Mouse (Mus musculus) kidney, adult 18-20 months (tissue): Measurements from ENCODE around the gene Rab13.

Experiments used
- DNase-seq: peaks from one replicate; pipeline ENCODE4 v3.0.0; 2021

The Rab13 gene

DNA sequence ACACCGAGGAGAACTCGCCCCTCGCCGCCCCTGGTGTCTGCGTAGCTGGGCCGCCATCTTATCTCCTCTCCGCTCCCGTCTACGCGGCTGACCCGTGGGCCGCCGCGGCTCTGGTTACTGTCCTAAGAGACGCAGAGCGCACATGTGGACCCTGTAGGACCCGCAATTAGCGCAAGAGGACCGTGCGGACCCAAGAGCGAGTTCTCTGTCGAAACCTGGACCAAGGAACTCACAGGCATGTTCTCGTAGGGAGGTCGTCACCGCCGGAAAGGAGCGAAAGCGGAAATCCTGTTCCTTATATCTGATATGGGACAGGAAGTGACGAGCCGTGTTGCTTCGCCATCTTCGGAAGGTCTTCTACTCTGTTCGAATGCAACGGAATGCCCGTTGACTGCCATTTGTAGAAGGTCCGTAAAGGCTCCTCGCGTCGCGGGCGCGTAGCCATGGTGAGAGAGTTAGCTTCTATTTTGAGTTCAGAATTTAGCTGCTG is at the start of gene Rab13, which contains the start of gene Rps27:
Rab13 (plus strand) TSS at position 319 of the 490 bp plus-strand sequence.
Rps27 (minus strand) TSS at position 275 of the 490 bp plus-strand sequence.
- DNase-seq = peak; percentile 94

DNA sequence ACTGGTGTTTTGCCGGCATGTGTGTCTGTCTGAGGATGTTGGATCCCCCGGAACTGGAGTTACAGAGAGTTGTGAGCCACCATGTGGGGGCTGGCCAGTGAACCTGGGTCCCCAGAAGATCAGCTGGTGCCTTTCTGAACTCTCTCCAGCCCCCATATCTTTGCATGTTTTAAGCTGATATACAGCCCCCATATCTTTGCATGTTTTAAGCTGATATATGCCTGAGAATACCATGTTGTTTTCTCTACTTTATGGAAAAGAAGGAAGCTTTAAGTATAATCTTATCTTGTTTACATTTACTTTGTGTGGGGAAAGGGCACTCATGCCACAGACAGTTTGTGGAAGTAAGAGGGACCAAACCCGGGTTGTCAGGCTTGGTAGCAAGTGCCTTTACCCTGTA is 33.9 kb upstream of the Rab13 start:
- no peak for DNase-seq

DNA sequence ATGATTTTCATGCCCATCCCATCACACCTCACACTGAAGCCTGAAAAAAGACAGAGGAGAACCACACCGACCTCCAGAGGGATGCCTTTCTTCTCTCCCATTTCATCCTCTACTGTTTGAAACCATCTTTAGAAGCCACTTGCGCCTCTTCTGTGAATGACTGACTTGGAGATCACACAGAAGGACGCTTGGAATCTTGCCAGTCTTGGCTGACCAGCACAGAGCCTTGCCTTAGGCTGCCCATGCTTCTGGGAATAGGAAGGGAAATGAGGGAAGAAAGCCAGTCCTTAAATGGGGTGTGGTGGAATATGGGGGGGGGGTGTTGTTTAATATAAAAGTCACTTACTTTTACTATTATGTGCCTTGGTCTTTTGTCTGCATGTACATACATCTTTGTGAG is 29.9 kb upstream of the Rab13 start:
- no peak for DNase-seq

DNA sequence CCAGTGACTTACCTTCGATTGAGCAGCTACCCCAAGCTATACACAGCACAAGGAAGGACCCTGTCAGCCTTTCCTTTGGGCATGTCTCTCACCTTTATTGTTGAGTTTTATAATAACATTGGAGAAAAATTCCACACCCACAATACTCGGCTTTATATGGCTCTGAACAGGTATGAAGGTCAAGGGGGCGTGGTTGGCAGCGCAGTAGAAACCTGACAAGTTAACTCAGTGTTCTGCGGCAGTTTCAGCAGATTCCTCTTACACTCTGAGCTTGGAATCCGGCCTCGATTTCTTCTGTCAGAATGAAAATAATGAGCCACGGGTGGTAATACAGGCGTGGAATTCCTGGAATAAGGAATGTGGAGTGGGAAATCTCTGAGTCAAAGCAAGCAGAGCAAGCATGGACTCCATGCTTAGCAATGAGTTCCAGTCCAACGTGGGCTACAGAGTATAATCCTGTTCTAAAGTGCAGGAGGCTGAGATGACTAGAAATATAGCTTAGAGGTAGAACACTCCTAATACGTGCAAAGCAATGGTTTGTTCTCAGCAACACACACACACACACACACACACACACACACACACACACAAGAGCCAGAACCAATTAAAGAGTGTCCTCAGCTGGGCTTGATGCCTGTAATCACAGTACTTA is 22.5 kb upstream of the Rab13 start:
- DNase-seq = no peak

DNA sequence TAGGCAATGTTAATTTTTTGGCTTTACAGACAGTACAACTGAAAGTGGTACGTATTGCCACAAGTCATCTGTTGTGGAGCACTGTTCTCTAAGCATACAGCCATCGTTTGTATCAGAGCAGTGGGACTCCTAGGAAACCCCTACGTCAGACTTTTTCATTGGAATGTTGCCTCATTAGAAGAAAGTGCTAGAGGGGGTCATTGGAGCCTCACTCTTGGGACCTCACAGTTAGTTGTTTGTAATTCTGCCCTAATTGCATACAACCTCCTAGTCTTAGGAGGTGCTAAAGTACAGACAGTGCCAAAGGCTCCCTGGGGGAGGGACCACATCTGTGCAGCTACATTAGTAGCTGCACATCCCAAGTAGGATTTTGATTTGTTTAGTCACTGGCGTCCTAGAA is 18.7 kb upstream of the Rab13 start:
- no peak for DNase-seq

DNA sequence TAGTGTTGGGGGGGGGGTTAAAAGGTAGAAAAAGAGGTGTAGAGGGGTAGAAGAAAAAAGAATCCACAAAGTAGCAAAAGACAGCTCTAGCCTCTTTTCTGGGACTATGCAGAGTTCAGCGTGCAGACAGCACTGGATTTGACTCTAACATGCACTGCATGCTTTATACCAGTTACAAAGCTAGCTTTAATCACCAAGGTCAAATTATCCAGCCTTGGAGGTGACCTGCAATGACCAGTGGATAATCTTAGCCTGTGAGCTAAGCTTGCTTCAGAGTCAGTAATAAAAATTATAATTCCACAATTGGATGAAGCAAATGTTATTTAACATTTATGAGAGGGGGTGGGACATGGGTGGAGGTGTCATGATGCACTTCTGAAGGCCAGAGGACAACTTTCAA is 17.9 kb upstream of the Rab13 start:
- no peak for DNase-seq

DNA sequence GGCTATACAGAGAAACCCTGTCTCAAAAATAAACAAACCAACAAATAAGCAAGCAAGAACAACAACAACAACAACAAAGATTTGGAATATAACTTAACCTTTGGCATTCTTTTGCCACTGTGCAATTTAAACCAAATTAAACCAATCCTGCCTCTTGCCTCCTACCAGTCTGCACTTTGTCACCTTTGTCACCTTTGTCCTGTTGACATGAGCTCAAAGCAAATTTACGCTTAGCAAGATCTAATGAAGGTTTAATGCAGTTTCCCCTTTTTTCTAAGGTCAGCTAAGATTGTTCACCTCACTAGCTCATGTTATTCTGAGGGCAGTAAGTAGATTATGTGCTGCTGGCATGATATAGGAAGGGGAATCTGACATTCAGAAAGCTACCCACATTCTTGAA is 15.9 kb upstream of the Rab13 start:
- DNase-seq = no peak

DNA sequence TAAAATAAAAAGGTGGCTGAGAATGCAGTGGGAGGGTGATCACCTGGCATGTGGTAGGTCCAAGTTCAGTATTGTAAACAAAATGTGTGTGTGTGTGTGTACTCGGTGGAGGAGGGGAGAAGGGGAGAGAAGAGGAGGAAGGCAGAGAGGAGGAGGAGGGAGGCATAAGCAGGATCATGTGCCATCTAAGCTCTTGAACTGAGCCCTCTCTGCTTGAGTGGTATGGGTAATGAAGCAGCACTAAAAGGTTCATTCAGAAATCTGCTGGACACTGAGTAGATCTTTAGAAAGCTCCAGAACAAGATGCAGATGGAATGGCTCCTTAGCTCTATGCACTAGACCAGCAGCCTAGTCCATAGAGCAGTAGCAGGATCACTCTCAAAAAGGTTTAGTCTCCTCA is 10.6 kb upstream of the Rab13 start:
- DNase-seq = no peak

DNA sequence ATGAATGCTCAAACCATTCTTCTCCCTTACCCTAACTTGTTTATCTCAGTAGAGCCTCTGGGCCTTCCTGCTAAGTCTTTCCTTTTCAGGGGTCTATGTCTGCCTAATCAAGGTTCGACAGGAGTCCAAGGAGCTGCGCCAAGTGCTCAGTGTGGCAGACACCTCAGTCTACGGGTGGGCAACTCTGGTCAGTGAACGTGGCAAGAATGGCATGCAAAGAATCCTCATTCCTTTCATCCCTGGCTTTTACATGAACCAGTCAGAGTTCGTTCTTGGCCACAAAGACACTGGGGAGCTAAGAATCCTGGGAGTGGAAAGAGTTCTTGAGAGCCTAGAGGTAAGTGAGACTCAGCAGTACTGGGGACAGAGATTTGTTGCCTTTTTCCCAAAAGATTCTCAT is 9.9 kb upstream of the Rab13 start:
- no peak for DNase-seq

DNA sequence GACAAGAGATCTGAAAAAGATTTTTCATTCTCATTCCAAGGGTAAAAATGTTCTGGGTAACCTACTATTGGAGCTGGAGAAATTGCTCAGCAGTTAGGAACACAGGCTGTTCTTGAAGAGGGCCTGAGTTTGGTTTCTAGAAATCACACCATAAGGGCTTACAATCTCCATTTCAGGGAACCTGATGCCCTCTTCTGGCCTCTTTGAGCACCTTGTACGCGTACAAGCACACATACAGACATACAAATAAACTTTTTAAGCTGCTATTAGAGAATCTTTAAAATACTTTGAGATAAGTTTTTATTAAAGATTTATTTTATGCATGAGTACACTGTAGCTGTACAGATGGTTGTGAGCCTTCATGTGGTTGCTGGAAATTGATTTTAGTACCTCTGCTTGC is 8.9 kb upstream of the Rab13 start:
- no peak for DNase-seq

DNA sequence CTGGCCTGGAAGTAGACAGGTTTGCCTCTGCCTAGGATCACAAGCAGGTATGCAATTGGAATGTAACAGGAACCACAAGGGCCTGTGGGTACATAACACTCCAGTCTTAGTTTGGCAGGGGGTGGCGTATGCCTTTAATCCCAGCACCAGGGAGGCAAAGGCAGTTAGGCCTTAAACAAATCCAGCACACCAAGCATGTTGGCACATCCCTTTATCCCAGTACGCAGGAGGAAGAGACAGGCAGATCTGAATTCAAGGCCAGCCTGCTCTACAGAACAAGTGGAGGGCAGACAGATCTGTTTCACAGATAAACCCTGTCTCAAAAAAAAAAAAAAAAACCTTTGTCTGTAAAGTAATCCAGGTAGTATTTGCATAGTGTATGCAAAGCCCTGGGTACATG is 4.8 kb upstream of the Rab13 start:
- no peak for DNase-seq

DNA sequence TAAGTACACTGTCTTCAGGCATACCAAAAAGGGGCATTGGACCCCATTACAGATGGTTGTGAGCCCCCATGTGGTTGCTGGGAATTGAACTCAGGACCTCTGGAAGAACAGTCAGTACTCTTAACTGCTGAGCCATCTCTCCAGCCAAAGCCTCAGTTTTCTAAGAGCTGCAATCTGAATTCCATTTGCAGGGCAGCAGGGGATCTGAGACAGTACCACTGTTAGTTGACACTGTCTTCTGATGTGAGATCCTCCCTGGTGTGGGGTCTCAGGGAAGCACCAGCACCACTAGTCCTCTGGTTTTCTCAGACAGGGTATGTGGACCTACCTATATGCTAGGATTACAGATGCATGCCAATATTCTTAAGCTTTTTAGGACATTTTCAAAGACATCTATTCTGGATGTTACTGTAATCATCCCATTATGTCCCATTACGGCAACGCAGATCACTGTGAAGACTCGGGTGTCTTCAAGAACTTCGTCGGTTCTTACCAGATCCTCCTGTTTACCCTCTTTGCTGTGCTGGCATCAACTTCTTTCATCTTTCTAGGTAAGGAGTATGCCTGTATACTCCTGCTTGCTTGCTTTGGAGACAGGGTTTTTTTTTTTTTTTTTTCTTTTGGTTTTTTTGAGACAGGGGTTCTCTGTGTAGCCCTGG is 3.5 kb upstream of the Rab13 start:
- no peak for DNase-seq

DNA sequence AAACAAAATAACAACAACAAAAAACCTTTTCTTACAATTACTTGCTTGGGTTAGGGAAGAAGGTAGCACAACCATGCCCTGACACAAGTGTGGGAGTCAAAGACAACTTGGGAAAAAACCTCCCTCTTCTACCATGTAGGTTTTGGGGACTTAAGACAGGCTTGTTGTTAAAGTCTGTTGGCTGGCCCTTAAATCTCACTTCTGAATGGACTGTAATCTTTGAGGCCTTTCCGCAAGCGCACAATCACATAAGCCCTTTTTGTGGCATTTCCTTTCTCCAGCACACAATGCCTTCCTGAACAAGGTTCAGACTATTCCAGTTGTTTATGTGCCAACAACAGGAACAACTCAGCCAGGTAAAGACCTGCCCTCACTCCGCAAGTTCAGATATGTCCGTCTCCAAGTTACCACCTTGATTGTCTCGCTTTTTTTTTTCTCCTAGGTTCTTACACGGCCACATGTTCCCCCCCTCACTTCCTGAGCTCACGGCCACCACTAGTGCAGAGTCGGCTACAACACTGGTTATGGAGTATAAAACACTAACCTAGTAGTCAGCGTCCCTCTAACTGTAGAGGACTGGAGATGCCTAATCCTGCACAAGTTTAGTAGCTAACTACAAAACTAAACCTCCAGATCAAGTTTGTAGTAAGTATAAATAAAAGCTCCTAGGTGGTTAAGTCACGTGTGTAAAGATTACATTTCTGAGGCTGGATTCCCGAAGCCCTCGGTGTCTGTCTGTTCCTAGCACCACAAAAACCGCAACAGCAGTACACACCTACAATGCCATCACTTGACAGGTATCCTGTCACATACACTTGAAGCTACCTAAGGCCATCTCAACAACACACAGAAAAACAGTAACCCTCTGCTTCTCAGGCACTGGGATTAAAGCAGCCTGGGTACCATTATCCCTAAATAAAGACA is 1.8 kb upstream of the Rab13 start:
- no peak for DNase-seq

DNA sequence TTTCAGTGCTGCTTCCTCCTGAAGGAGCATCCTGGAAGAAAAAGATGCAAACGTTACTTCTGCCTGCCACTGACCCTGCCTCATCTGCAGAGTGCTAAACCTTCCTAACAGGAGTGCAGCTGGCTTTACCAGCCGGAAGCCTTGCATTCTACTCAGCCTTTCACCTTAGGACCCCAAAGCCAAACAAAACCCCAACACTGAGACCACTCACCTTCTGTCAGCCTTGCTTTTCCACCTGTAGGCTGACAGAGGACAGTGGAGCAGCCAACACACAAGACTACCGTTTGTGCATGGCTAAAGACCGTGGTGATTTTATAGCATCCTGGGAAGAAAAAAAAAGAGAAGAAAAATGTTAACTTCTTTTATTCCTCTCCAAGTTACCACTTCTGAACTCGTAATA is 772 bp upstream of the Rab13 start:
- no peak for DNase-seq

DNA sequence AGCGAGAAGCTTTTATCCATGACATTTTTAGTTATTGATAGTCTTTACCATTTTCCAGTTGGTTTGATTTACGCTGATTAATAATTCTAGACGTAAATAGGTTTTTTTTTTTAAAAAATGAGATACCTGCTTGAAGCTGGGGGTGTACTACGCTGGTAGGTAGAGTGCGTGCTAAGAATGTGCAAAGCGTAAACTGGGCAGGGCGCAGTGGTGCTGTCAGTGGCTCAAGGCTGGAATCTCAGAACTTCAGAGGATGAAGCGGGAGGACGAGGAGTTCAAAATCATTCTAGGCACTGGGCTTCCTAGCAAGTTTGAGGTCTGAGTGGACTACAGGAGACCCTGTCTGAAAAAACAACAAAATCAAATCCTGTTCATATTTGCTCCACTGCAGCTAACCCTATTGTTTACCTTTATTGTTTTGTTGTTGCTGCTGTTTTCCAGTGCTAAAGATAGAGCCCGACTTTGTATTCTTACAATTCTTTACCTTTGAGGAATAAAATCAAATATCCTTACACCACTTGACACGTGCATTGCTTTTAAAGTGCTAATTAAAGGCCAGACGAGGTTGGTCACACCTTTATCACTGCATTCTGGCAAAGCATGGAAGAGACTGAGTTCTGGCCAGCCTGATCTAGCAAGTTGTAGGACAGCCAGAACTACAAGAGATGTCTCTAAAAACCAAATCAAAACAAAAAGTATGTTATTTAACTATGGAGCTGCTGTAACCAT is 625 bp downstream of the Rab13 start:
- DNase-seq = peak; percentile 33

DNA sequence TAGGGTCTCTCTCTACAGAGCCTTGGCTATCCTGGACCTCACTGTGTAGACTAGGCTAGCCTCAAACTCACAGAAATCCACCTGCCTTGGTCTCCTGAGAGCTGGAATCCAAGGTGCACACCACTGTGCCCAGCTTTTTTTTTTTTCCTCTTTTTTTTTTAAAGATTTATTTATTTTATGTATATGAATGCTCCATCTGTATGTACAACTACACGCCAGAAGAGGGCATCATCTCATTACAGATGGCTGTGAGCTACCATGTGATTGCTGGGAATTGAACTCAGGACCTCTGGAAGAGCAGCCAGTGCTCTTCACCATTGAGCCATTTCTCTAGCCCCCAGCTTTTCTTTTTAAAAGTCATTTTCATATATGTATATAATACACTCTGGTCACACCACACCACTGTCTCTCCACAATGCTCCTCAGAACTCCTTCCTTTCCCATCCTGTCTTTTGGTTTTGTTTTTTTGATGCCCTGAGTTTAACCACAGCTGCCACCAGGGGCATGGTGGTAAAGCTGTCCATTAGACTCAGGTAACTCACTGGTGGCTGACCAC is 2.4 kb downstream of the Rab13 start:
- DNase-seq = no peak

DNA sequence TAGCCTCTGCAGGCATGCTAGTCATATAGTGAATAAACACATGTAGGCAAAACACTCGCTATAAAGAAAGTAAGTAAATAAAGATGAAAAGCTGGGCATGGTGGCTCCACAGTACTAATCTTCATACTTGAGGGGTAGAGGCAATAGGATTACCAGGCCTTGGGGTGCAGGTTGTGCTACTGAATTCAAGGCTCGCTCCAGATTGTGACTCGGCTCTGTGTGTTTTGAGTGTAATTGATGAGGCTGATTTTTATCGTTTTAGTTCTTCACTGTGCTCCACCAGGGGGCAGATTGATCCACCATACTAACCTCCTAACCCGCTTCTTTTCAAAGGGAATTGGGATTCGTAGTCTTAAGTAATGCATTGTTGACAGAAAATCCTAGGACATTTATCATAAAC is 6.6 kb downstream of the Rab13 start:
- peak; percentile 64 for DNase-seq

DNA sequence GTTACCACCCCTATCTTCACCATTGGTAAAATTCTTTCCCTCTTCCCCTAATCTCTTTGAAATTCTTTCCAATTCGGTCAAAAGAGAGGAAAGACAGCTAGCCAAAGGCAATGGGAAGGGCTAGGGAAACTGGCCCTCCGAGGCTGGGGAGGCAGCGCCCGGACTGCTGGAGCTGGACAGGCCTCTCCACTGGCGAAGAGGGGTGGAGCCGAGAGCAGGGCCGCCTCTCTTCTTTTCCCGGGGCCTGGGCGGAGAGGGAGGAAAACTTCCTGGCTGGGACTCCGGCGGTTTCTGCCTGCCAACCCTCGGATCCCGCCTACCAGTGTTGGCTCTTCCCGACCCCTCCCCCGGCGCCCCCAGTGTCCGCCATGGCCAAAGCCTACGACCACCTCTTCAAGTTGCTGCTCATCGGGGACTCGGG is 7.0 kb downstream of the Rab13 start:
- peak; percentile 84 for DNase-seq

DNA sequence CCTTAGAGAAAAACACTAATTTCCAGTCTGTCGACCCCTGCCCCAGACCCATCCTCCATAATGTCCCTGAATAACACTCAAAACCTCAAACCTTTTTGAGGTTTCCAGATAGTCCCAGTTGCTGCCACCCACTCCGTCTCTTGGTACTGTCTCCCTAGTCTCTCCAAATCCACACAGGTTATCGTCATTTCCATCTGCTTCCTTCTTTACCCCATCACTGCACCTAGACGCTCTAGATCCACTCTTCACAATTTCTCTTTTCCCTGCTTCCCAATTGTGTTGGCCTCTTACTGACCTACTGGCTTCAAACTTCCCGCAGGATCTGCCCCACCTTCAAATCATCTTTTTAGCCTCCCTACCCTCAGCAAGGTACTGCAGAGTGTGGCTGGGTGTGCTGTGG is 7.6 kb downstream of the Rab13 start:
- DNase-seq = no peak

DNA sequence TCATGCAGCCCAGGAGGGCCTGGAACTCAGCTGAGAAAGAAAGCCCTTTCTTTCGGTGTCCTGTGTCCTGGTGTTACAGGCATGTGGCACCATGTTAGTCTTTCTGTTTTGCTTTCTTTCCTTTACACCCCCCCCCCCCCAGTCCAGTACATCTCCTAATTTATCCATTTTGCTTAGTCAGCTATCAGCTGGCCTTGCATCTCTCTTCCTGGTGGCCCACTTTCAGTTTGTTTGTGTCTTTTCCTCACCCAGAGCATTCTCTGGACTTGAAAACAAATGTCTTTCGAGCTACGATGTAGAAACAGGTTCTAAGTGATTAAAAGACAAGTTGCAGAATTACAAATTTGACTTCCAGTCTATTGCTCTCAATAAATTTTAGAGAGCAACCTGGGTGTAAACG is 9.0 kb downstream of the Rab13 start:
- DNase-seq = no peak

DNA sequence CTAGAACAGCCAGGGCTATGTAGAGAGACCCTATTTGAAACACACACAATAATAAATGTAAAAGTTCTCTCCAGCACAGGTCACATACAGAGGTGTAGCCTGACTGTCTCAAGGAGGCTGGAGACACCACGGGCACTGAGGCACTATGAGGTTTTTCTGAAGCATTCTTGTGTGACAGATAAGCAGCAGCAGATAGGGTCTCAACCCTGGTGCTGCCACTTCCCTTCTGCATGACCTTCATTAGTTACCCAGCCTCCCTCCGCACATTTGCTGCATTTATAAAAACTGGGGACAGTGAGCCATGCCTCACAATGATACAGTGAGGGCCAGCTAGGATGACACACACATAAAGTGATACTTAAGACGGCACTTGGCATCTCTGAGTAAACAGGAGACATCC is 9.4 kb downstream of the Rab13 start:
- no peak for DNase-seq

DNA sequence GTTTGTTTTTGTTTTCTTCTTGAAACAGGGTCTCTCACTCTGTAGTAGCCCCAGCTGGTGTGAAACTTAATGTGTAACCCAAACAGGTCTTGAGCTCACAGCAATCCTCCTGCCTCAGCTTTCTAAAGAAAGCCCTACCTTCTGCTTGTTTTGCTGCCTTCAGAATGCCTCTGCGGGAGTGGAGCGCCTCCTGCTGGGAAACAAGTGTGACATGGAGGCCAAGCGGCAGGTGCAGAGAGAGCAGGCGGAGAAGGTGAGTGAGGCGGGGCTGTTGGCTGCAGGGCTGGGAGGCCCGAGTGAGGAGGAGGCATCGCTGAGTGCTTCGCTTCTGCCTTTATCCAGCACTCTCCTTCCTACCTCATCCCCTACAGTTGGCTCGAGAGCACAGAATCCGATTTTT is 10.8 kb downstream of the Rab13 start:
- no peak for DNase-seq

DNA sequence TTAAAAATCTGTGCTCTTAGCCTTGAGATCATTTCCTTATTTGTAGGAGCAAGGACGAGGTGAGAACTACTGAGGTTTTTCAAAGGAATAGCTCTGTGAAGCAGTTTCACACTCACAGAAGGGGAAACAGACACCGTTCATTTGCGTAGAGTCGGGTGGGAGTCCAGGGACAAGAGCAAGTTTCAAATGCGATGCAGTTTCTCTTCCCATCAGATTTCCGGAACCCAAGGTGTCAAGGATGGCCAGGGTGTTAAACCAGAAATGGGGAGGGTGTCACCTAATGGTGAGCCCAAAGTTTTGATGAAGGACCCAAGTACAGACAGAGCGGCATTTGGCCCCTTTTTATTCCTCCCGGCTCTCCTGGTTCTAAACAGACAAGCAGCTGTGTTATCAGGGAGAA is 17.6 kb downstream of the Rab13 start:
- no peak for DNase-seq
